ENCODE assay signal across 8 mouse cellular contexts in the genomic region with DNA sequence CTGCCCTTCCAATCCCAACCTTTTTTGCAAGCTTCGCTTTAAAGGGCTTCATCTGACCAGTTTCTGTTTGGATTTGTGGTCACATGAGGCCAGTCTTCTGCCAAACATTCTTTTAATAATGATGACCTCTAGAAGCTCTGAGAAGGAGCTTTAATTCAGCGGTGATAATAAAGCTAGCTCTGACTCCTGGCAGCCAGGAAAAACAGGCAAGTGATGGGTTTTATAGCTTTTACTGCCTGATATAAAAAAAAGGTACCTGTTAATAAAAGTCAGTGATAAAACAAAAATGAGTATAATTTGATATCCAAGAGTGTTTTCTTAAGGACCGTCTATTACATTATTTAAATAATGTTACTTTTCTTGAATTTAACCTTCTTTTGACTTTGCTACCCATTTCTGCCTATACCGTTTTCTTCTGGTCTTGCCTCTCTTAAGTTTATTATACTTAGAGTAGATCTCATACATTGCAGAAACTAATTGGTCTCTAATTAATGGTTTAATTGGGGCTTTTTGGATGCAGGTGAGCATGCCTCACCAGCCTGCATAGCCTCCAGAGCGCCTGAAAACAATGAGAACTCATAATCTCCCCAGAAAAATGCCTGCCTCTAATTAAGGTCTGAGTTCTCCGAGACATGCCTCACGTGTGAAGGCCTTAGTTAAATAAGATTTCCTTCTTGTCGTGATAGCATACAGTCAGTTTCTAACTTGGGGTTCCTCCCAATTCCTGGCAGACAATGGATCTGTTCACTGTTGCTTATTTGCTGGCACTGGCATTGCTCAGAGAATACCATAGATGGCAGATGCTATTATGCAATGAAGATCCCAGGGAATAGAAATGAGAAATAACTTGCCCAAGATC.
DNase-seq lines count a peak whose midpoint lies in the region; ATAC-seq and TF ChIP-seq lines count a peak whose summit lies in the region.
"Had no signal": no experiment of that assay in that cellular context is flagged by ENCODE, and none has a peak within 500 bp of the region (broad histone marks: within the 10 kb centered on the region; RNA-seq: fewer than 3 reads in every experiment).

No protein-coding gene starts in this region.

- H3K4me2 ChIP-seq in hindbrain, embryonic 15.5 days, result no peak overlapping the region
- no peak overlapping the region for H3K4me2 ChIP-seq in hindbrain, embryonic 12.5 days (replicated peaks)
- no peak overlapping the region for H3K4me2 ChIP-seq in midbrain, embryonic 12.5 days (replicated peaks)
- H3K4me2 ChIP-seq in midbrain, embryonic 16.5 days (ENCODE audit: low read length), result no peak overlapping the region
- 0 out of 2 replicates have a peak overlapping the region, but pooled peaks have one; percentile 21 for H3K4me2 ChIP-seq in intestine, postnatal 0 days (replicated peaks; ENCODE audit: low read depth)
- H3K4me2 ChIP-seq: liver, embryonic 15.5 days had no signal

- no peaks in the 10 kb centered on the region for H3K9me3 ChIP-seq in hindbrain, embryonic 15.5 days
- H3K9me3 ChIP-seq in hindbrain, embryonic 12.5 days (replicated peaks), result no peaks in the 10 kb centered on the region
- no peaks in the 10 kb centered on the region for H3K9me3 ChIP-seq in midbrain, embryonic 12.5 days
- H3K9me3 ChIP-seq in midbrain, embryonic 16.5 days (replicated peaks; ENCODE audit: control insufficient read depth, low read length, poor library complexity, severe bottlenecking), result no peaks in the 10 kb centered on the region
- no peaks in the 10 kb centered on the region for H3K9me3 ChIP-seq in forebrain, embryonic 10.5 days
- no peaks in the 10 kb centered on the region for H3K9me3 ChIP-seq in intestine, postnatal 0 days (ENCODE audit: control insufficient read depth)
- H3K9me3 ChIP-seq: liver, embryonic 15.5 days had no signal

- no peaks in the 10 kb centered on the region for H3K27me3 ChIP-seq in hindbrain, embryonic 15.5 days
- no peaks in the 10 kb centered on the region for H3K27me3 ChIP-seq in hindbrain, embryonic 12.5 days
- H3K27me3 ChIP-seq in midbrain, embryonic 12.5 days, result no peaks in the 10 kb centered on the region
- no peaks in the 10 kb centered on the region for H3K27me3 ChIP-seq in midbrain, embryonic 16.5 days (ENCODE audit: control insufficient read depth, insufficient read depth, low read depth, low read length)
- no peaks in the 10 kb centered on the region for H3K27me3 ChIP-seq in forebrain, embryonic 10.5 days (ENCODE audit: poor library complexity, severe bottlenecking)
- no peaks in the 10 kb centered on the region for H3K27me3 ChIP-seq in intestine, postnatal 0 days (replicated peaks; ENCODE audit: control insufficient read depth, insufficient read depth, low read length)
- H3K27me3 ChIP-seq: liver, embryonic 15.5 days had no signal

- no peak for TF ChIP-seq CTCF in intestine, postnatal 0 days (IDR thresholded peaks at IDR 0.05; ENCODE audit: low read depth)

- H3K27ac ChIP-seq in hindbrain, embryonic 15.5 days (replicated peaks), result peak overlapping the region; percentile 55; the same call in 1 of the 2 replicates
- H3K27ac ChIP-seq in hindbrain, embryonic 12.5 days, result no peak overlapping the region
- H3K27ac ChIP-seq in midbrain, embryonic 12.5 days (replicated peaks), result 0 out of 2 replicates have a peak overlapping the region, but pooled peaks have one; percentile 15
- no peak overlapping the region for H3K27ac ChIP-seq in midbrain, embryonic 16.5 days (ENCODE audit: low read length)
- H3K27ac ChIP-seq in forebrain, embryonic 10.5 days, result peak overlapping the region; percentile 27; the same call in 1 of the 2 replicates
- H3K27ac ChIP-seq in intestine, postnatal 0 days (ENCODE audit: low read depth, low read length), result no peak overlapping the region
- H3K27ac ChIP-seq: liver, embryonic 15.5 days had no signal

- no peaks in the 10 kb centered on the region for H3K36me3 ChIP-seq in hindbrain, embryonic 15.5 days
- H3K36me3 ChIP-seq in hindbrain, embryonic 12.5 days, result no peaks in the 10 kb centered on the region
- no peaks in the 10 kb centered on the region for H3K36me3 ChIP-seq in midbrain, embryonic 12.5 days
- no peaks in the 10 kb centered on the region for H3K36me3 ChIP-seq in midbrain, embryonic 16.5 days (ENCODE audit: control insufficient read depth, insufficient read depth, low read length)
- H3K36me3 ChIP-seq in forebrain, embryonic 10.5 days (replicated peaks), result no peaks in the 10 kb centered on the region
- no peaks in the 10 kb centered on the region for H3K36me3 ChIP-seq in intestine, postnatal 0 days (ENCODE audit: control insufficient read depth, insufficient read depth)
- H3K36me3 ChIP-seq: liver, embryonic 15.5 days had no signal

- no peak for DNase-seq in forebrain, embryonic 10.5 days (ENCODE audit: extremely low spot score, low spot score)
- no peak for DNase-seq in spleen, adult 12 weeks (ENCODE audit: low spot score)

- 65% methylated on average over 8 of the region's 8 CpGs for WGBS in hindbrain, embryonic 15.5 days
- WGBS in hindbrain, embryonic 12.5 days, result 76% methylated on average over 8 of the region's 8 CpGs
- 72% methylated on average over 8 of the region's 8 CpGs for WGBS in midbrain, embryonic 12.5 days
- WGBS in midbrain, embryonic 16.5 days, result 63% methylated on average over 8 of the region's 8 CpGs
- 57% methylated on average over 8 of the region's 8 CpGs for WGBS in forebrain, embryonic 10.5 days
- 69% methylated on average over 8 of the region's 8 CpGs for WGBS in intestine, postnatal 0 days

- H3K4me3 ChIP-seq in hindbrain, embryonic 15.5 days, result no peak overlapping the region
- H3K4me3 ChIP-seq in hindbrain, embryonic 12.5 days, result no peak overlapping the region
- no peak overlapping the region for H3K4me3 ChIP-seq in midbrain, embryonic 12.5 days
- no peak overlapping the region for H3K4me3 ChIP-seq in midbrain, embryonic 16.5 days (ENCODE audit: low read depth, low read length)
- H3K4me3 ChIP-seq in forebrain, embryonic 10.5 days, result no peak overlapping the region
- no peak overlapping the region for H3K4me3 ChIP-seq in intestine, postnatal 0 days (ENCODE audit: low read depth, low read length)
- H3K4me3 ChIP-seq: liver, embryonic 15.5 days had no signal

- H3K9ac ChIP-seq in hindbrain, embryonic 15.5 days, result no peak overlapping the region
- no peak overlapping the region for H3K9ac ChIP-seq in hindbrain, embryonic 12.5 days
- H3K9ac ChIP-seq in midbrain, embryonic 12.5 days (replicated peaks), result no peak overlapping the region
- H3K9ac ChIP-seq in midbrain, embryonic 16.5 days (ENCODE audit: low read depth, low read length), result no peak overlapping the region
- no peak overlapping the region for H3K9ac ChIP-seq in intestine, postnatal 0 days (ENCODE audit: low read depth, low read length)
- H3K9ac ChIP-seq: liver, embryonic 15.5 days had no signal

- peaks cover 11% of the 10 kb centered on the region for H3K4me1 ChIP-seq in hindbrain, embryonic 15.5 days (replicated peaks)
- H3K4me1 ChIP-seq in hindbrain, embryonic 12.5 days, result peaks cover 7% of the 10 kb centered on the region; the same call in 1 of the 2 replicates
- peaks cover 5% of the 10 kb centered on the region; the same call in 1 of the 2 replicates for H3K4me1 ChIP-seq in midbrain, embryonic 12.5 days
- H3K4me1 ChIP-seq in midbrain, embryonic 16.5 days (ENCODE audit: control insufficient read depth, insufficient read depth, low read length), result peaks cover 6% of the 10 kb centered on the region
- H3K4me1 ChIP-seq in forebrain, embryonic 10.5 days, result peaks cover 28% of the 10 kb centered on the region
- no peaks in the 10 kb centered on the region for H3K4me1 ChIP-seq in intestine, postnatal 0 days (replicated peaks; ENCODE audit: control insufficient read depth, insufficient read depth, low read length)
- H3K4me1 ChIP-seq: liver, embryonic 15.5 days had no signal

- ATAC-seq in hindbrain, embryonic 15.5 days (ENCODE audit: low FRiP score, low read depth), result no peak
- ATAC-seq in hindbrain, embryonic 12.5 days (ENCODE audit: low FRiP score), result no peak
- no peak for ATAC-seq in midbrain, embryonic 12.5 days (ENCODE audit: low FRiP score, low read depth)
- no peak for ATAC-seq in midbrain, embryonic 16.5 days
- ATAC-seq in intestine, postnatal 0 days, result no peak

Comparison
In these comparisons a context has a peak if more than half of its experiments do, and no peak if none do; other contexts are left out.
1. H3K27ac ChIP-seq: peak in hindbrain, embryonic 15.5 days (single experiment), midbrain, embryonic 12.5 days (single experiment) and forebrain, embryonic 10.5 days (single experiment); none in hindbrain, embryonic 12.5 days (single experiment), midbrain, embryonic 16.5 days (single experiment) and intestine, postnatal 0 days (single experiment).